In the genomic region with DNA sequence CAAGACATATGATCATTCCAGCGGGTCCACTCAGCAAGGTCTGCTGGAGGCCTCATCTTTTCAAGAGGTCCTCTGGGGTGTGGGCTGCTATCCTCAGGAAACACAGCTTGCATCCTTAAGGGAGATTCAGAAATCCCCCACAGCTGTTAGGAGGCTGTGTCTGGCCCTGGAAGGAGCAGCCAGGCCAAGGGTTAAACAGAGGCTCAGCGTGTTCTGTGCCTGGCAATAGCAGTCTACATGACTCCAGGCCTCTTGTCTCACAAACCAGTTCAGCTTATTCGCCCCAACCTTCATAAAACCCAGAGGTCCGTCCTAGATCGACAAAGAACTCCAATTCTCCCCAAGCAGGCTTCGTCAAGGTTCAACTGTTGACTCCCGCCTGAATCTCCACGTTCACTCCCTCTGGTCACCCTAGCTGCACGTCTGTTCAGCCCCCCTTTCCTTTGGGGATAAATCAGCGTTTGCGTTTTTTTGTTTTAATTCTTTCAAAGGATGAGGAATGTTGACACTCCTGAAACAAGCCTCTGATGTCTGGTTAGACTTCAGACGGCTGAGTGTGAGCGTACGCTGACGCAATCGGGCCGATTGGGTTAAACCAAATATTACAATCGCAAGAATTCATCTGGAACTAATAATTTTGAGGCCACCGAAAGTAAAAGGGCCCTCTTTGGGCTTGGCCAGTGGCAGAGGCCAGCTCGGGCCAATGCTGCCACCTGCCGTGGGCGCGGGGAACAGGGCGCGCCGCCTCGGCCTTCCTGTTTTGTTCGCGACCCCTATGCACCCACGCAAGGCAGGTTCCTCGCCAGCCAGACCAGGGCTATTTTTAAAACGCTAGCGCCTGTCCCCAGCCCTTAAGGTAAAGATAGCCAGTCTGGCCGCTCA, we compare ENCODE assay signal across 8 mouse cellular contexts.
DNase-seq lines count a peak whose midpoint lies in the region; ATAC-seq and TF ChIP-seq lines count a peak whose summit lies in the region.

No protein-coding gene starts in this region.

- H3K4me2 ChIP-seq in embryonic facial prominence, embryonic 14.5 days (ENCODE audit: low read depth, low read length), result peak overlapping the region; percentile 82
- H3K4me2 ChIP-seq in limb, embryonic 14.5 days (replicated peaks; ENCODE audit: low read depth, low read length, severe bottlenecking), result peak overlapping the region; percentile 58
- H3K4me2 ChIP-seq in midbrain, embryonic 15.5 days, result peak overlapping the region; percentile 61

- peak overlapping the region; percentile 77 for H3K9ac ChIP-seq in embryonic facial prominence, embryonic 14.5 days (ENCODE audit: low read depth, low read length)
- peak overlapping the region; percentile 79 for H3K9ac ChIP-seq in limb, embryonic 14.5 days (ENCODE audit: low read depth, low read length, severe bottlenecking)
- H3K9ac ChIP-seq in midbrain, embryonic 15.5 days, result peak overlapping the region; percentile 57

- peak; percentile 80 for ATAC-seq in embryonic facial prominence, embryonic 14.5 days (ENCODE audit: low read depth)
- peak; percentile 81 for ATAC-seq in limb, embryonic 14.5 days (ENCODE audit: low FRiP score, low read depth)
- ATAC-seq in midbrain, embryonic 15.5 days (replicated peaks), result peak; percentile 86
- ATAC-seq in erythroblast, adult 5-6 weeks (replicated peaks; ENCODE audit: low FRiP score, poor library complexity, severe bottlenecking), result no peak

- peak overlapping the region; percentile 97 for H3K27ac ChIP-seq in embryonic facial prominence, embryonic 14.5 days (replicated peaks; ENCODE audit: low read depth, low read length)
- H3K27ac ChIP-seq in heart, embryonic 10.5 days, result peak overlapping the region; percentile 93
- H3K27ac ChIP-seq in limb, embryonic 14.5 days (replicated peaks; ENCODE audit: low read depth, low read length), result peak overlapping the region; percentile 96
- H3K27ac ChIP-seq in midbrain, embryonic 15.5 days, result peak overlapping the region; percentile 98

- H3K9me3 ChIP-seq in embryonic facial prominence, embryonic 14.5 days (ENCODE audit: control insufficient read depth, low read length), result no peaks in the 10 kb centered on the region
- H3K9me3 ChIP-seq in heart, embryonic 10.5 days, result no peaks in the 10 kb centered on the region
- H3K9me3 ChIP-seq in limb, embryonic 14.5 days (ENCODE audit: control insufficient read depth, low read length), result no peaks in the 10 kb centered on the region
- no peaks in the 10 kb centered on the region for H3K9me3 ChIP-seq in midbrain, embryonic 15.5 days

- TF ChIP-seq POLR2A in limb, embryonic 14.5 days (IDR thresholded peaks at IDR 0.05; ENCODE audit: borderline replicate concordance, extremely low read depth, insufficient read depth, insufficient read length), result 0 out of 2 replicates have a peak, but pooled peaks have one; percentile 10

- peak overlapping the region; percentile 46 for H3K4me3 ChIP-seq in embryonic facial prominence, embryonic 14.5 days (ENCODE audit: low read depth, low read length)
- H3K4me3 ChIP-seq in heart, embryonic 10.5 days, result peak overlapping the region; percentile 63
- peak overlapping the region; percentile 47 for H3K4me3 ChIP-seq in limb, embryonic 14.5 days (replicated peaks; ENCODE audit: low read length)
- peak overlapping the region; percentile 40 for H3K4me3 ChIP-seq in midbrain, embryonic 15.5 days

- WGBS in embryonic facial prominence, embryonic 14.5 days, result 2% methylated on average over 34 of the region's 34 CpGs
- WGBS in heart, embryonic 10.5 days, result 10% methylated on average over 34 of the region's 34 CpGs
- 3% methylated on average over 34 of the region's 34 CpGs for WGBS in limb, embryonic 14.5 days
- 3% methylated on average over 34 of the region's 34 CpGs for WGBS in midbrain, embryonic 15.5 days

- H3K36me3 ChIP-seq in embryonic facial prominence, embryonic 14.5 days (ENCODE audit: control insufficient read depth, insufficient read depth, low read length), result no peaks in the 10 kb centered on the region
- no peaks in the 10 kb centered on the region for H3K36me3 ChIP-seq in heart, embryonic 10.5 days
- H3K36me3 ChIP-seq in limb, embryonic 14.5 days (ENCODE audit: control insufficient read depth, insufficient read depth, low read length), result no peaks in the 10 kb centered on the region
- no peaks in the 10 kb centered on the region for H3K36me3 ChIP-seq in midbrain, embryonic 15.5 days (replicated peaks)

- DNase-seq in adrenal gland, postnatal 25 days, result peak; percentile 88
- peak; percentile 95 for DNase-seq in embryonic facial prominence, embryonic 14.5 days (ENCODE audit: low spot score)
- peak; percentile 90 for DNase-seq in heart, embryonic 10.5 days (ENCODE audit: low spot score)
- DNase-seq in kidney, adult 9 months, result peak; percentile 91
- peak; percentile 95 for DNase-seq in limb, embryonic 14.5 days (ENCODE audit: low spot score)
- DNase-seq in spleen, adult 18-20 months, result peak; percentile 65 to 83

- H3K4me1 ChIP-seq in embryonic facial prominence, embryonic 14.5 days (ENCODE audit: control insufficient read depth, insufficient read depth, low read length), result peaks cover 32% of the 10 kb centered on the region
- peaks cover 38% of the 10 kb centered on the region for H3K4me1 ChIP-seq in heart, embryonic 10.5 days
- H3K4me1 ChIP-seq in limb, embryonic 14.5 days (ENCODE audit: control insufficient read depth, insufficient read depth, low read length), result peaks cover 36% of the 10 kb centered on the region
- H3K4me1 ChIP-seq in midbrain, embryonic 15.5 days, result peaks cover 42% of the 10 kb centered on the region

- no peaks in the 10 kb centered on the region for H3K27me3 ChIP-seq in embryonic facial prominence, embryonic 14.5 days (replicated peaks; ENCODE audit: control insufficient read depth, insufficient read depth, low read length)
- H3K27me3 ChIP-seq in heart, embryonic 10.5 days (ENCODE audit: insufficient read depth, poor library complexity, severe bottlenecking), result no peaks in the 10 kb centered on the region
- H3K27me3 ChIP-seq in limb, embryonic 14.5 days (ENCODE audit: control insufficient read depth, insufficient read depth, low read length), result no peaks in the 10 kb centered on the region
- no peaks in the 10 kb centered on the region for H3K27me3 ChIP-seq in midbrain, embryonic 15.5 days (replicated peaks)
